Mouse (Mus musculus): ENCODE measurements at regions not wholly inside any gene's neighbourhood (a gene's known extent, or its start where the extent isn't known, plus 50 kb on each side); places are given as distances from the start of the nearest gene placed in this dataset.

DNA sequence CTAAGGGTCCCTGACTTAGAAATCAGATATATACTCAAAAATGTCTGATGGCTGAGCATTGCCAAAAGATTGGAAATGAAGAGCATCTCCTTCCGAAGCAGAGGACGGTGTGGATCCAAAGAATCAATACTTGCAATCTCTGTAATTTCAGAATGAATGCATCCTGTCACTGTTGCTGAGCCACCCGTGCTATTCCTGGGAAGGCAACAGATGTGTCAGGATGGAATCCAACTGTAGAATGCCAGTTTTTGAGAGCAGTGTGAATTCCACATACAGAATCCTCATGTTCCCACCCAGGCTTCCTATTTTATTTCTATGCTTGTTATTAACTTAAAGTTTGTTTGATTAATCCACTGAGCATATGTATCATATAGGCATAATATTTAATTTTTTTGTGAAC is 633.9 kb downstream of the Kcnj2 start:
- no peak for DNase-seq (ENCODE audit: low read depth, low spot score)

- DNase-seq (ENCODE audit: low read depth, low spot score), result no peak
Observed at GRCm38 (mm10) chr11:111706882-111707281, 640.9 kb downstream of the Kcnj2 start.

DNA sequence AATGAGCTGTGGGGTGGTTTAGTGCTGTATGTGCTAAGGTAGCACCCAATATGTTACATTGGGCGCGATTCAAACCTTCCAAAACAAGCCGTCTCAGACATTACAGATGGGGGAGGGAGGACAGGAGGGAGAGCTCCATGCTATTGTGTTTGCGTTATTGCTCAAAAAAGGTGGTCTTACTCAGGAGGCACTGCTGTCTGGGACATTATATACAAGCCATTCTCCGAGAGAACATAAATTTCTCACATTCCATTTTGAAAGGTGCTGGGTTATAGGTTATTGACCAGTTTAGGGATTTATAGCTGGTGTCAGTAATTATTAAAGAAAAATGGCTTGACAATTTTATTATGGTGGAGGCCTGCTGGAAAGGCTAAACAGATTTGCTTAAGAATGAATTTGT is 649.4 kb downstream of the Kcnj2 start:
- DNase-seq (ENCODE audit: low read depth, low spot score), result no peak

GRCm38 (mm10) chr11:111722276-111722675 is 656.3 kb downstream of the Kcnj2 start:
- DNase-seq (ENCODE audit: low read depth, low spot score), result no peak

DNA sequence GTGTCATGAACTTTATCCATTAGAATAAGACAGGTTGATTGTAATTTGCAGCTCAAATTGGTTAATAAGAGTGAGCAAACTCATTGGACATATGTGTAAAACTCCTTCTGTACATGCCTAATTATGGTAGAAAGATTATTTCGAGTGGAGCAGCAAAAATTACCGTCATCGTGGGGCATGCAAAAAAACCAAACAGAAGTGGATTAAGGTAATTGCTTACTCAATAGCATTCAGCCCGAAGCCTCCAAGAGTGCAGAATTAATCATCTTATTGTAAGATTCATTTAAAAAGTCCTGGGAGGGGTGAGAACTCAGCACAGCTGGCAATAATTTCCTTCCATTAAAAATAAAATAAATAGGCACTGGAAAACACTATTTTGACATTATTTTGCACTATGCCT is 662.2 kb downstream of the Kcnj2 start:
- DNase-seq (ENCODE audit: low read depth, low spot score), result no peak

- DNase-seq (ENCODE audit: low read depth, low spot score), result no peak
Observed at GRCm38 (mm10) chr11:111732096-111732495, 666.1 kb downstream of the Kcnj2 start.

DNA sequence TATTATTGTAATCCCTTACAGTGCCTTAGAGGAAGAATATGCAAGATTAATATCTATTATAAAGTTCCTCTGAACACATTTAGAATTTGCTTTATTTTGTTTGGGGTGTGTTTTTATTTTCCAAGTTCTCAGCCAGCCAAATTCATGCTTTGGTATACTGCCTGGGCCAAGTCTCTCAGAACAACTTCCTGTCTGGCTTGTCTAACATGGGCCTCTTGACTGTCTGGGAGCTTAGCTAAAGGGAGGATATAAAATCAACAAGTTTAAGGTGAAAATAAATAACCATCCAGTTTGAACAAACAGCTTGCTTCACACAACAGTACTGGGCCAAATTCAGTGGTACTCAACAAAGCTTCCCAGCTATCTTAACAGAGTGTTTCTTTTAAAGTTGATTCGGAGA is 669.5 kb downstream of the Kcnj2 start:
- no peak for DNase-seq (ENCODE audit: low read depth, low spot score)

DNA sequence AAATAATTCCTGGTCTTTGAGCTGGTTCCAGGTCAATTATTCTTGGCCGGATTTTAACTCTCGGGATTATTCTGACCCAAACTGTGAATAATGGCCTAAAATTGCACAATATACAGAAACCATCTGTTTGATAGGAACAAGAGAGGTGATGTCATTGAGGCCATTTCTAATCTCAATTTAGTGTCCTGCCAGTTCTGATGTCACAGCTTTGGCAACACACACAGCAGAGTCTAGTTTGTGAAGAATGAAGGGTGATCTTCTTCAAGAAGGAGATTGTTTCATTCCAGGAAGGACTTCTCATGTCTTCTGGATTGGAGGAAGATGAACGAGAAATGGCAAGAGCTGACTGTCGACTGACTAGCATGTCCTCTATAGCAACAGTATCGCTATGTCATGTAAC is 670.0 kb downstream of the Kcnj2 start:
- no peak for DNase-seq (ENCODE audit: low read depth, low spot score)

DNA sequence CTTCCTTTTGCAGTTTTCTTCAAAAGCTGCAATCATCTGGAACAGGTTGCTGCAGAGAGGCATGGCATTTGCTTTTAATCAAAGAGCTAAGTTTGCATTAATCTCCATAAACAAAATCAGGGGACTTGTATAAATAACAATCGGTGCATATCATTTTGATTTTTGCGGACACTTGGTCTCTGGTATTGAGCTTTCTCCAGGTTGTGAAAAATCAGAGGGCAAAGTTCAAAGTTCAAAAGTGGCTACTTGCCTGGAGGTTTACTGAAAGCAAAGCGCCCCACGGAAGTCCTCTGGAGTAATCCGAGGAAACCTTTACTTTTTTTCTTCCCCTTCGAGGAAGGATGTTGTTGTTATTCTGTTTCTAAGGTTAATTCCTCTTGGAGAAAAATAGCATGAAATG is 677.4 kb downstream of the Kcnj2 start:
- no peak for DNase-seq (ENCODE audit: low read depth, low spot score)

GRCm38 (mm10) chr11:111747262-111747946 is 681.4 kb downstream of the Kcnj2 start:
- no peak for DNase-seq (ENCODE audit: low read depth, low spot score)

DNA sequence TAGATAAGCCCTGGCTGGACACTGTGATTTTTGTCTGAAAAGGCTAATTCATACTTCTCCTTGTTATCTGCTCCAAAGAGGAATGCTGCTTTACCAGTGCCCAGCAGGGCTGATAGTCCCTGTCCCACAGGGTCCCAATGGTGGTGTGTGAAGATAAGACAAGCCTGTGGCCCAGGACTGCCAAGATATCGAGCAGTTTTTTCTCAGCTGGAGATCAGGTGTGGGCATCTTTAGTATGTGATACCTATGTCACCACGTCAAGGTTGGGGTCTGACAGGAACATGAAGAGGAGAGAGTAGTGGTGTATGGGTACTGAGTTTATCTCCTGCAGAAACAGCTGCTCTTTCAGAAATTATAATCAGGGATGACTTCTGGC is 682.0 kb downstream of the Kcnj2 start:
- no peak for DNase-seq (ENCODE audit: low read depth, low spot score)

- no peak for DNase-seq (ENCODE audit: low read depth, low spot score)
Observed at GRCm38 (mm10) chr11:111748496-111748895, 682.5 kb downstream of the Kcnj2 start.

GRCm38 (mm10) chr11:111754735-111755134 is 688.8 kb downstream of the Kcnj2 start:
- DNase-seq (ENCODE audit: low read depth, low spot score), result no peak

DNA sequence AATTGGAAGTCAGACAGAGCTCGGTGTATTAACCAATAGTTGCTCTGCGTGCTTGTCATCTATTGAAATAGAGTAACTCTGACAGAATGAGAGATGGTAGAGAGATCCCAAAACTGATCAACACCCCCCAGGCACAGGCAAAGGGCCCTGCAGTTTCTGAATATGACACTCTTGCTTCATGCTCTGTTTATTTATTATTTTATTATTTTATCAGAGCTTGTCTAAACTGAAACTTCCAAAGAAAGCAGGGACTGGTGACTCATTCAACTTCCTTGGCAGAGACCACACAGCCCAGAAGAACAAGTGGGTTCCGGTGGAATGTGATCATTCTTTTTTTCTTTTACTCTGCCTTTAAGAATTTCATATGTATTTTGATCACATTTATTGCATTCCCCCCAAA is 697.1 kb downstream of the Kcnj2 start:
- no peak for DNase-seq (ENCODE audit: low read depth, low spot score)

GRCm38 (mm10) chr11:111766371-111767011 is 700.5 kb downstream of the Kcnj2 start:
- no peak for DNase-seq (ENCODE audit: low read depth, low spot score)

DNA sequence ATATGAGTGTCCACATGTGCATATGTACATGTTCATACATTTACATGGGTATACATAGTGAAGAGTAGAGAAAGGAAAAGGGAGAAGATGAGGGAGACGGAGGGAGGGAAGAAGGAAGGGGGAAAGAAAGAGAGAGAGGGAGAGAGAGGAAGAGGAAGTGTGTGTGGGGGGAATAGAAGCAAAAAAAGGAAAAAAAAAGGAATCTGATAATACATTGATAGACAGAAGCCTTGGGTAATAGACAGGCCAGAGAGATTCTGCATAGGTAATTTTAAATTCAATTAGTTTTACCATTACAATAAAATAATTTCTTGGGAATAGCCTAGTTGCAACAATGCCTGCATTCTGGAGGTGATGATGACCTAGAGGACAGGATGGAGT is 701.0 kb downstream of the Kcnj2 start:
- DNase-seq (ENCODE audit: low read depth, low spot score), result no peak

DNA sequence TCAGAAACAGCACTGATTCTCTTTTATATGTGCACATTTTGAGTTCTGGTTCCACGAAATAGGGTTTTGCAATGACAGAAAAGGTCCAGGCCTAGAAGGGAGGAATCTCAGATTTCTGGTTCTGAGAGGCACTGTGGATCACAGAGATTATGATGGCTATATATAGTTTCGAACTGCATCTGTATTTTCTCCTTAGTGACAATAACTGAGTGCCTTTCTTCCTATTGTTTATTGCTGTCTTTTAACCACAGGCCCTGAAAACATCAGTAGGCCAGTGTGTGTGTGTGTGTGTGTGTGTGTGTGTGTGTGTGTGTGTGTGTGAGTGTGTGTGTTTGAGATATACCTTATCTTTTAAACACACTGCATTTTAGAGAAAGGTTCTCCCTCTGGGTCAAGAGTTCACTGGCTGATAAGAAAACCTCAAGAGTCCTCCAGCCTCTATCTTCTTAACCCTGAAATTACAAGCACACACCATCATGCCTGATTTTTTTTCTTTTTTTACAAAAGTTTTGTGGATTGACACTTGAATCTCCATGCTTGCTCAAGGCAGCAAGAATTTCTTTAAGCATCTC is 708.2 kb downstream of the Kcnj2 start:
- no peak for DNase-seq (ENCODE audit: low read depth, low spot score)

DNA sequence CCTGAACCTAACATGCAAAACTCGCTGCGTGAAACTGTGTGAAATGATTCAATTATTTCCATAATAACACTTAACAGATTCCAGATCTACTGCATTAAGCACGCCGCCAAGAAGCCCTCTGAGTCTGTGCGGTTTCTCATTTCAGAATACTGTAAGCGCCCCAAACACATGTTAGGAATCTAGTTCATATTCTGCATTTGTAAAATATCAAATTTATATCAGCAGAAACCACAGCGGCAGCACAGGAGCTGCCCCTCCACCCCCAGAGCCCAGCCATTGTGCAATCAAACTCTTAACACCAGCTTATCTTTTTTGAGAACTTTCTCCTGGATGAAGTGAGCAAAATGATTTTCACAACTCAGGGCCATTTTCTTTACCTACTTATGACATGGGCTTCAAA is 715.4 kb downstream of the Kcnj2 start:
- no peak for DNase-seq (ENCODE audit: low read depth, low spot score)

DNA sequence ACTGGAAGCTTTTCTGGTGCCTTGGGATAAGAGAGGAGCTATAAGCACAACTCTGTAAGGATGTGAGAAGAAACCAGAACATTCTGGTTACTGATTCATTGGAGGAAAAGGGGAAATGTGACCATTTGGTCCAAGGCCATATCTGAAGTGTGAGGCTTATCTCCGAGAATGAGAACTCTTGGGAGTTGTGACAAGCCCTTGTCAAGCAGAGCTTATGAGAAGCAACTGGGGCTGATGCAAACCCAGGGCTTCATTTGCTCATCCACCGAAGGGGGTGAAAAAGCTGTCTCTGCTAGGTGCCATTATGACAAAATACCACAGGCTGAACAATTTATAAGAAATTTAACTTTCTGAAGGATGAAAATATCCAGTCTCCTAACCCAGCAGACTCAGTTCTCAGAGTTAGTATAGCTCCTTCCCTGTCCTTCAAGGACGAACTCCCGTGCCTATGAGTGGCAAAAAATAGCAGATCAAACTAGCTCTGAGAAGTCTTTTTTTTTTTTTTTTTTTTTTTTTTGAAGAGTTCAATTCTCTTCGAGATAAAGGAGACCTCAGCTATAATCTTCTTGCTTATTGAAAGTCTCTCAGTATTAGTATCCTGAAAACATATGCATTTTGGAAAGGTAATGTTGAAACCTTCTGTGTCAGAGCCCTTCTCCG is 725.4 kb downstream of the Kcnj2 start:
- no peak for DNase-seq (ENCODE audit: low read depth, low spot score)

GRCm38 (mm10) chr11:111801033-111801432 is 735.1 kb downstream of the Kcnj2 start:
- no peak for DNase-seq (ENCODE audit: low read depth, low spot score)

GRCm38 (mm10) chr11:111816176-111816775 is 750.3 kb downstream of the Kcnj2 start:
- peak; percentile 5 for DNase-seq (ENCODE audit: low read depth, low spot score)

DNA sequence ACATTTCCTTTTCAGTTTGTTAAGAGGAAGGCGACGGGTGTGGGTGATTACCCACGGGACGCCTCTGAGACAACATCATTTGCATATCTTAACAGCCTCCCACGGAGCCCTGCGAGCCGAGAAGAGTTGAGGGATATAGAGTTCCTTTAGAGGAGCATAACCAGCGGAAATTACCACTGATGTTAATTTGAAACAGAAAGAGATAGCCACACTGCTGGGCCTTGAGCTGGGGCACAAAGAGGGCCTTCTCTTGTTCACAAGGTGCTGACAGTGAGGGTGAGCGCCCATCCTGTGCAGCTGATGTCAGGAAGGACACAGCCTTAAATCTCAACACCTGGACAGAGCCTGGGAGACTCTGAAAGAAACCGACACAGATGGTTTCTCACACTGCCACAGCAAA is 752.2 kb downstream of the Kcnj2 start:
- DNase-seq (ENCODE audit: low read depth, low spot score), result peak; percentile 52
